Mouse (Mus musculus) MEL (cell line): ENCODE results near the gene Jrkl. TPM values are rescaled to one million over a fixed set of nuclear protein-coding genes. Genes with fewer than 3 reads are reported as not detected.
A peak's percentile ranks its signal among the peaks of the same experiment; 100 is the strongest.

Source experiments
- DNase-seq: peaks from one replicate; pipeline ENCODE4 v3.0.0; 2011; ENCODE audit warnings: low read depth, low spot score
- H3K27ac ChIP-seq: 2 replicates; pipeline ENCODE4 v1.5.1; 2012; ENCODE audit warnings: low read depth, mild to moderate bottlenecking, control low read depth, low read length, moderate library complexity; ENCODE audit not compliant: control insufficient read depth
- H3K27me3 ChIP-seq, 2 experiments: fragments of 150-350 bp in 1 of 2; sonication (generic) in 1 of 2; 2 replicates each; pipeline ENCODE4 v1.6.1; 2012; ENCODE audit warnings: low read length in 2 of 2, mild to moderate bottlenecking in 2 of 2, improper control_type of control experiment in 1 of 2, moderate library complexity in 1 of 2; ENCODE audit not compliant: insufficient read depth in 2 of 2, control insufficient read depth in 1 of 2
- H3K36me3 ChIP-seq, 2 experiments: 2 replicates each; pipeline ENCODE4 v1.6.1; 2012 to 2014; ENCODE audit warnings: low read length in 2 of 2, improper control_type of control experiment in 1 of 2, inconsistent platforms in 1 of 2, mild to moderate bottlenecking in 1 of 2; ENCODE audit not compliant: insufficient read depth in 2 of 2, control insufficient read depth in 1 of 2
- H3K4me1 ChIP-seq, 2 experiments: fragments of 150-350 bp in 1 of 2; sonication (generic) in 1 of 2; 2 replicates each; pipeline ENCODE4 v1.6.1; 2012; ENCODE audit warnings: low read length in 2 of 2, improper control_type of control experiment in 1 of 2, mild to moderate bottlenecking in 1 of 2; ENCODE audit not compliant: insufficient read depth in 2 of 2, control insufficient read depth in 1 of 2
- H3K4me3 ChIP-seq, 2 experiments: fragments of 150-350 bp in 1 of 2; sonication (generic) in 1 of 2; 2 replicates each; pipeline ENCODE4 v1.5.1; 2012; ENCODE audit warnings: low read depth in 2 of 2, low read length in 2 of 2, mild to moderate bottlenecking in 2 of 2, moderate library complexity in 2 of 2, control low read depth in 1 of 2, improper control_type of control experiment in 1 of 2; ENCODE audit not compliant: control insufficient read depth in 1 of 2, insufficient read depth in 1 of 2
- H3K79me2 ChIP-seq: 2 replicates; pipeline ENCODE4 v1.6.1; 2012; ENCODE audit warnings: mild to moderate bottlenecking, low read length, moderate library complexity; ENCODE audit not compliant: control insufficient read depth, poor library complexity, insufficient read depth
- H3K9ac ChIP-seq: 2 replicates; pipeline ENCODE4 v1.6.1; 2012; ENCODE audit warnings: low read depth, mild to moderate bottlenecking, control low read depth, low read length, moderate library complexity; ENCODE audit not compliant: control insufficient read depth, poor library complexity, severe bottlenecking
- H3K9me3 ChIP-seq: fragments of 150-350 bp; sonication (generic); replicated peaks from 2 replicates; pipeline ENCODE4 v1.6.1; 2012; ENCODE audit warnings: mild to moderate bottlenecking, low read length, improper control_type of control experiment, moderate library complexity; ENCODE audit not compliant: insufficient read depth
- CTCF ChIP-seq, 3 experiments: IDR thresholded peaks in 2 of 3; conservative IDR thresholded peaks in 1 of 3; 2 replicates each; pipeline ENCODE4 v1.5.1; 2011 to 2012; ENCODE audit warnings: low read length in 3 of 3, low read depth in 2 of 3, mild to moderate bottlenecking in 2 of 3, improper control_type of control experiment in 1 of 3, inconsistent platforms in 1 of 3, mixed read lengths in 1 of 3, moderate library complexity in 1 of 3; ENCODE audit not compliant: control insufficient read depth in 1 of 3, insufficient read depth in 1 of 3, poor library complexity in 1 of 3, severe bottlenecking in 1 of 3
- POLR2AphosphoS5 ChIP-seq: IDR thresholded peaks from 2 replicates; pipeline ENCODE4 v1.6.1; 2012; ENCODE audit warnings: low read depth, borderline replicate concordance, mild to moderate bottlenecking, inconsistent platforms, low read length, moderate library complexity, mixed read lengths
- polyA plus RNA-seq, 2 experiments: library from polyadenylated mRNA; stranded (reverse) in 1 of 2; unstranded in 1 of 2; fragments of >175 nt in 1 of 2; fragments of >200 nt in 1 of 2; gene quantifications; 2 replicates each; pipeline versions ENCODE4 v1.2.1 to v1.2.4; 2012; ENCODE audit warnings: low replicate concordance in 2 of 2, low read depth in 1 of 2; ENCODE audit not compliant: insufficient read length in 2 of 2, insufficient read depth in 1 of 2, missing spikeins in 1 of 2
- total RNA-seq: library from RNA; depleted of rRNA; stranded (reverse); fragments of 300-350 nt; gene quantifications from 2 replicates; pipeline ENCODE4 v1.2.3, GENCODE M21; 2012; rRNA removed

The Jrkl gene
- total and polyA plus RNA-seq, 3 experiments = 1.7 to 3.1 TPM; not detected in 1

DNA sequence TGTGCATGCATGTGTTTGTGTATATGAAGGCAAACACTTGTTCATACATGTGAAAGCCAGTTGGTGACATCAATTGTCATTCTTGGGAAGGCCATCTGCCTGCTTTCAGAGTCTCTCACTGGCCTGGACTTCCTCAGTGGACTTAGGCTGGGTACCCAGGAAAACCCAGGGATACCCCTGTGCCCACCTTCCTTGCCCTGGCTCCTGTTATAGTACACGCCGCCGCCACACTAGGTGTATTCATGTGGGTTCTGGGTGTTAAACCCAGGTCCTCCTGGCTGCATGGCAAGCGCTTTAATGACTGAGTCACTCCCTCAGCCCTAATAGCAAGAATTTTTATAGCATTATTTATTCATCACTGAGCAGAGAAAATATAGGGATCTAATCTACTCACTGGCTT, 51.0 kb downstream of the Jrkl start:
- no peak overlapping the region for H3K9ac ChIP-seq
- H3K27ac ChIP-seq = no peak overlapping the region
- no peak for DNase-seq
- 0 out of 6 replicates have a peak, but pooled peaks of 1 of the 3 experiments have one; percentile 5 for TF ChIP-seq CTCF (IDR thresholded peaks at IDR 0.05 in 2 of 3, conservative IDR thresholded peaks at IDR 0.05 in 1 of 3; ENCODE audit: control insufficient read depth in 1 of 3, insufficient read depth in 1 of 3, low read depth in 2 of 3, low read length in 3 of 3, poor library complexity in 1 of 3, severe bottlenecking in 1 of 3)
- no peak for TF ChIP-seq POLR2AphosphoS5
- no peaks in the 10 kb centered on the region for H3K27me3 ChIP-seq
- no peak overlapping the region for H3K4me3 ChIP-seq
- H3K79me2 ChIP-seq = no peaks in the 10 kb centered on the region
- no peaks in the 10 kb centered on the region for H3K9me3 ChIP-seq
- H3K4me1 ChIP-seq = no peaks in the 10 kb centered on the region
- no peaks in the 10 kb centered on the region for H3K36me3 ChIP-seq

Other genes starting within 250 kb of the Jrkl start
- 8.4 and 11.0 TPM in 2 replicates for gene Ccdc82, start 1.1 kb upstream of the Jrkl start, total RNA-seq
- gene Ccdc82, start 1.1 kb upstream of the Jrkl start, polyA plus RNA-seq = 10 to 100 TPM; 15.0 to 79.8 TPM
- gene Maml2, start 52.1 kb upstream of the Jrkl start, total RNA-seq = 0.08 and 0.20 TPM in 2 replicates
- gene Maml2, start 52.1 kb upstream of the Jrkl start, polyA plus RNA-seq = under 1 TPM in 1 of 2 experiments, not detected in 1; 0.47 TPM
- gene Gm17571, start 200.9 kb upstream of the Jrkl start, total RNA-seq = not detected in 2 replicates
- not detected for gene Gm17571, start 200.9 kb upstream of the Jrkl start, polyA plus RNA-seq